Mouse (Mus musculus) midbrain, embryonic 16.5 days (tissue): Measurements from ENCODE around the gene Taf8. TPM values are rescaled to one million over a fixed set of nuclear protein-coding genes. Genes with fewer than 3 reads are reported as not detected.
"Not testable (repeated sequence)": the region's sequence is repeated elsewhere in the genome, so short reads cannot be mapped to it uniquely, and the experiment has no call there.

Experiments used
- ATAC-seq: fragments of 200-750 bp; cut with Nextera tagmentation; 2 replicates; pipeline ENCODE4 v1.8.0; 2017; ENCODE audit warnings: moderate TSS enrichment
- H3K27ac ChIP-seq: fragments of 300-500 bp; sonication (generic); 2 replicates; pipeline ENCODE4 v1.5.1; 2014; ENCODE audit warnings: mild to moderate bottlenecking, low read length, mixed read lengths
- H3K27me3 ChIP-seq: fragments of 300-500 bp; sonication (generic); 2 replicates; pipeline ENCODE4 v1.6.1; 2014; ENCODE audit warnings: low read depth, low read length, mixed read lengths; ENCODE audit not compliant: control insufficient read depth, insufficient read depth
- H3K36me3 ChIP-seq: fragments of 300-500 bp; sonication (generic); 2 replicates; pipeline ENCODE4 v1.6.1; 2014; ENCODE audit warnings: mild to moderate bottlenecking, low read length, moderate library complexity, mixed read lengths; ENCODE audit not compliant: control insufficient read depth, insufficient read depth
- H3K4me1 ChIP-seq: fragments of 300-500 bp; sonication (generic); 2 replicates; pipeline ENCODE4 v1.6.1; 2014; ENCODE audit warnings: mild to moderate bottlenecking, low read length, mixed read lengths; ENCODE audit not compliant: control insufficient read depth, insufficient read depth
- H3K4me2 ChIP-seq: fragments of 300-500 bp; sonication (generic); 2 replicates; pipeline ENCODE4 v1.6.1; 2014; ENCODE audit warnings: mild to moderate bottlenecking, low read length, mixed read lengths
- H3K4me3 ChIP-seq: fragments of 300-500 bp; sonication (generic); 2 replicates; pipeline ENCODE4 v1.5.1; 2014; ENCODE audit warnings: low read depth, mild to moderate bottlenecking, low read length, moderate library complexity, mixed read lengths
- H3K9ac ChIP-seq: fragments of 300-500 bp; sonication (generic); 2 replicates; pipeline ENCODE4 v1.6.1; 2014; ENCODE audit warnings: low read depth, low read length, mixed read lengths
- H3K9me3 ChIP-seq: fragments of 300-500 bp; sonication (generic); replicated peaks from 2 replicates; pipeline ENCODE4 v1.6.1; 2014; ENCODE audit warnings: mild to moderate bottlenecking, low read length, mixed read lengths; ENCODE audit not compliant: control insufficient read depth, poor library complexity, severe bottlenecking
- WGBS: fragments of 180-500 bp; shearing (Covaris S2); extraction: QIAGEN DNeasy Blood & Tissue Kit; methylation state at CpG from one replicate; pipeline ENCODE4 v1.1.7; 2014; 5-methylcytosine and 5-hydroxymethylcytosine counted together
- polyA plus RNA-seq: library from polyadenylated mRNA; unstranded; fragments of >200 nt; fragmentation: Nextera tagmentation; extraction: Ambion mirVana; gene quantifications from 2 replicates; pipeline ENCODE4 v1.2.1, GENCODE M21; 2015

The Taf8 gene
- polyA plus RNA-seq, 1 experiment from 2014 or later, result 19.8 TPM

DNA sequence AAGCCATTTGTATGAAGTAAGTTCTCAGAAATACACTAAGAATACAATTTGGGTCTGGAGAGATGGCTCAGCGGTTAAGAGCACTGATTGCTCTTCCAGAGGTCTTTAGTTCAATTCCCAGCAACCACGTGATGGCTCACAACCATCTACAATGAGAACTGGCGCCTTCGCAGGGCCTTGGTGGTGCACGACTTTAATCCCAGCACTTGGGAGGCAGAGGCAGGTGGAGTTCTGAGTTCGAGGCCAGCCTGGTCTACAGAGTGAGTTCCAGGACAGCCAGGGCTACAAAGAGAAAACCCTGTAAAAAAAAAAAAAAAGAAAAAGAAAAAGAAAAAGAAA lies 584 bp upstream of the Taf8 start:
- not testable (repeated sequence) for H3K4me3 ChIP-seq, H3K27ac ChIP-seq, H3K27me3 ChIP-seq, H3K9ac ChIP-seq, H3K4me2 ChIP-seq, H3K36me3 ChIP-seq, H3K9me3 ChIP-seq, ATAC-seq
- peaks cover 12% of the 10 kb centered on the region for H3K4me1 ChIP-seq
- 83% methylated on average over 6 of the region's 6 CpGs for WGBS

GRCm38 (mm10) chr17:47501531-47501930 lies 561 bp downstream of the Taf8 start:
- Histone ChIP-seq H3K4me1 (peaks cover 12% of the 10 kb centered on the region), H3K4me3 (peak overlapping the region; percentile 68), H3K27ac (no peak overlapping the region; the same call in 1 of the 2 replicates), H3K9ac (peak overlapping the region; percentile 73), H3K9me3 (no peaks in the 10 kb centered on the region), H3K27me3 (no peaks in the 10 kb centered on the region), H3K4me2 (peak overlapping the region; percentile 78), H3K36me3 (peaks cover 4% of the 10 kb centered on the region)
- WGBS, result 8% methylated on average over 11 of the region's 11 CpGs
- no peak for ATAC-seq

DNA sequence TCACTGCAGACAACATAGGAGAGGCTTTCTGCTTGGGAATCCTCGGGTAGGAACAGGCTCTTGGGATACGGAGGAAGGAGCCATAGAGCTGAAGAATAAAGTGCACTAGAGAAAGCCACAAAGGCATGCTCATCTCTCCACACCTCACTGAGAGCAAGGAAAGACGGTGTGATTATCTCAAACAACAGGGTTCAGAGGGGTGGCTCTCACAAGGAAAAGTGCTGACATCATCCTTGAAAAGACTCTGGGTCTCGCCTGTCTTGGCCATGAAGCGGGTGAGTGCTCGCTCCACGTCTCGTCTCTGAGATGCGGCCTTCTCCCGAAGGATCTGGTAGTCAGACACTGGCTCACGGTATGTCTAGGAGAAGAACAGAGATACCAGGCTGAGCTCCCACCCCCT lies 8.0 kb downstream of the Taf8 start:
- Histone ChIP-seq H3K27ac (no peak overlapping the region), H3K36me3 (peaks cover 48% of the 10 kb centered on the region), H3K4me1 (no peaks in the 10 kb centered on the region), H3K9ac (no peak overlapping the region), H3K4me3 (no peak overlapping the region), H3K27me3 (no peaks in the 10 kb centered on the region), H3K9me3 (no peaks in the 10 kb centered on the region), H3K4me2 (no peak overlapping the region)
- 92% methylated on average over 11 of the region's 11 CpGs for WGBS
- ATAC-seq, result no peak

DNA sequence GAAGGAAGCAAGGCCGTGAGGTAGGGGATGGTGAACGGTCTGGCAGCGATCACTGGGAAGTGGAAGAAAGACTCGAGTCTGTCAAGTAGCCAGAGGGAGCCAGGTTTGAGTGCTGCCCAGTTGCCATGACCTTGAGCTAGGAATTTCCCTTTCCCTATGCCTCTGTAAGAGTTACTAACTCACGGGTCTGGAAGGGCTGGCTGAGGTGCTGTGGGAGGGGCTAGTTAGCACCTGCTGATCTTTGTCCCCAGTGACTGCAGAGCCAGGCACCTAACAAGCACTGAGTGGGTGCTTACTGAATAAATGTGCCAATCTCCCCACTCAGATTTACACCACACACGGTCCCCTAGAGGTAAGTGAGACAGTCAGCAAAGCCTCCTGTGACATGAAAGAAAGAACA lies 8.4 kb downstream of the Taf8 start:
- no peak for ATAC-seq
- H3K4me3 ChIP-seq, result no peak overlapping the region
- 92% methylated on average over 6 of the region's 6 CpGs for WGBS
- no peak overlapping the region for H3K4me2 ChIP-seq
- H3K27ac ChIP-seq, result no peak overlapping the region
- no peaks in the 10 kb centered on the region for H3K27me3 ChIP-seq
- no peaks in the 10 kb centered on the region for H3K9me3 ChIP-seq
- peaks cover 52% of the 10 kb centered on the region for H3K36me3 ChIP-seq
- H3K9ac ChIP-seq, result no peak overlapping the region
- no peaks in the 10 kb centered on the region for H3K4me1 ChIP-seq

DNA sequence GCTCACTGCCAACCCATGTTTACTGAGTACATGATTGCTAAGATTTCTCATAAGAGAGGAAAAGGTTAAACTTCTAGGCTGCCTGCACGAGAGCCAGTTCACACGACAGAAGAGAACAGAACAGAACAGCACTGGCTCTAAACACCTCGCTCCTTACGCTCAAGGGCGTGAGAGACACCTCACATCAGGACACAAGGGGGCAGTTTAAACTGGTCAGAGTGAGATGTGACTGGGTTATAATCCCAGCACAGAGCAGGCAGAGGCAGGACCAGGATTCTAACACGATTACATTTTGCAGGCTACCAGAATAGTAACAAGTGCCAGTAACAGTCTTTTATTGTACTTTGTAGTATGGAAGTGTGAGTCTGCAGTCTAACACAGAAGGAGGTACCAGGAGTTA lies 9.4 kb downstream of the Taf8 start:
- WGBS, result 87% methylated on average over 6 of the region's 6 CpGs
- H3K9me3 ChIP-seq, result no peaks in the 10 kb centered on the region
- no peaks in the 10 kb centered on the region for H3K4me1 ChIP-seq
- H3K27ac ChIP-seq, result no peak overlapping the region
- H3K4me2 ChIP-seq, result no peak overlapping the region
- no peak for ATAC-seq
- no peaks in the 10 kb centered on the region for H3K27me3 ChIP-seq
- H3K4me3 ChIP-seq, result no peak overlapping the region
- peaks cover 52% of the 10 kb centered on the region for H3K36me3 ChIP-seq
- no peak overlapping the region for H3K9ac ChIP-seq

GRCm38 (mm10) chr17:47490791-47491190 lies 11.3 kb downstream of the Taf8 start:
- H3K9ac ChIP-seq, result no peak overlapping the region
- H3K9me3 ChIP-seq, result no peaks in the 10 kb centered on the region
- no peak overlapping the region for H3K27ac ChIP-seq
- no peak for ATAC-seq
- no peak overlapping the region for H3K4me2 ChIP-seq
- H3K4me3 ChIP-seq, result no peak overlapping the region
- H3K36me3 ChIP-seq, result peaks cover 43% of the 10 kb centered on the region
- no peaks in the 10 kb centered on the region for H3K4me1 ChIP-seq
- 83% methylated on average over 9 of the region's 9 CpGs for WGBS
- H3K27me3 ChIP-seq, result no peaks in the 10 kb centered on the region

DNA sequence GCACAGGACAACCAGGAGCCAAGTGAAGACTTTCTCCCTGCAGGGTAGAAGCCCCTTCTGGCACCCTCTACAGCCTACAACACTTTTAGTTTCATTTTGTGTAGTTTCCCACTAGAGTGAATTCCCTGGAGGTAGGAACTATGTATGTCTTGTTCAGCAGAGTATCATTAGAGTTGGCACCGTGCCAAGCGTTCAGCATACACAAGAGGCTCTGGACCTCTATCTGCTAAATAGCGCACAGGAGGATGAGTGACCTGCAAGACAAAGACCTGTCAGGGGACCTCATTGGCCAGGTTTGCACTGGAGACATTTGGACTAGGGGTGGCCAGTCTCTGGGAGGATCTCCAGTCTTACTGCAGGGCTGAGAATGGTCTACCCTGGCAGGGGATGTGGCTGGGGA lies 16.3 kb downstream of the Taf8 start:
- Histone ChIP-seq H3K9me3 (no peaks in the 10 kb centered on the region), H3K4me2 (no peak overlapping the region), H3K4me3 (no peak overlapping the region), H3K36me3 (peaks cover 18% of the 10 kb centered on the region), H3K27me3 (no peaks in the 10 kb centered on the region), H3K27ac (no peak overlapping the region), H3K9ac (no peak overlapping the region), H3K4me1 (no peaks in the 10 kb centered on the region)
- ATAC-seq, result no peak
- 81% methylated on average over 3 of the region's 3 CpGs for WGBS

GRCm38 (mm10) chr17:47484993-47485392 lies 17.1 kb downstream of the Taf8 start:
- 8% methylated on average over 3 of the region's 3 CpGs for WGBS
- H3K27me3 ChIP-seq, result no peaks in the 10 kb centered on the region
- H3K4me1 ChIP-seq, result no peaks in the 10 kb centered on the region
- H3K36me3 ChIP-seq, result peaks cover 13% of the 10 kb centered on the region
- no peaks in the 10 kb centered on the region for H3K9me3 ChIP-seq
- H3K4me2 ChIP-seq, result no peak overlapping the region
- H3K9ac ChIP-seq, result no peak overlapping the region
- ATAC-seq, result no peak
- no peak overlapping the region for H3K27ac ChIP-seq
- no peak overlapping the region for H3K4me3 ChIP-seq

- no peaks in the 10 kb centered on the region for H3K9me3 ChIP-seq
- peaks cover 7% of the 10 kb centered on the region for H3K36me3 ChIP-seq
- H3K27ac ChIP-seq, result no peak overlapping the region
- H3K9ac ChIP-seq, result no peak overlapping the region
- no peak overlapping the region for H3K4me3 ChIP-seq
- H3K4me2 ChIP-seq, result no peak overlapping the region
- ATAC-seq, result peak; percentile 23; the same call in 1 of the 2 replicates
- WGBS, result 21% methylated on average over 1 of the region's 1 CpGs
- H3K4me1 ChIP-seq, result no peaks in the 10 kb centered on the region
- H3K27me3 ChIP-seq, result no peaks in the 10 kb centered on the region
Observed at GRCm38 (mm10) chr17:47484241-47484921, 17.7 kb downstream of the Taf8 start.
